Mouse (Mus musculus): Measurements from ENCODE around the gene Idh3g. TPM values are rescaled to one million over a fixed set of nuclear protein-coding genes. Genes with fewer than 3 reads are reported as not detected.
"Not testable (repeated sequence)": the region's sequence is repeated elsewhere in the genome, so short reads cannot be mapped to it uniquely, and the experiment has no call there.

Gene Idh3g
- total and polyA plus RNA-seq, 2 experiments from 2014 or later = 648 to 913 TPM

DNA sequence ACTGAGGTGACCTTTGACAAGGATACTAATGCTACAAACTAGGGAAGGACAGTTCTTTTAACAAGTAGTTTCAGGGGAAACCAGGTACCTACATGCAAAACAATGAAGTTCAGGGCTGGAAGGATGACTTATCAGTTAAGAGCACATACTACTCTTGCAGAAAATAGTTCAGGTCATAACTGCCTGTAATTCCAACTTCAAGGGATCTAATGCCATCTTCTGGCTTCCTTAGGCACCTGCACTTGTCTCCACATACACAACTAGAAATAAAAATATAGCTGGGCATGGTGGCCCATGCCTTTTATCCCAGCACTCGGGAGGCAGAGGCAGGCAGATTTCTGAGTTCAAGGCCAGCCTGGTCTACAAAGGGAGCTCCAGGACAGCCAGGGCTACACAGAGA lies 37.7 kb downstream of the Idh3g start:
- TF ChIP-seq EP300 (IDR thresholded peaks at IDR 0.05; ENCODE audit: low read depth) = no peak
- no peak for TF ChIP-seq CTCF (IDR thresholded peaks at IDR 0.05; ENCODE audit: low read depth)
- Histone ChIP-seq H3K9me3 (replicated peaks; ENCODE audit: control insufficient read depth, low read length) (no peaks in the 10 kb centered on the region), H3K27me3 (ENCODE audit: control insufficient read depth, insufficient read depth, low read length) (no peaks in the 10 kb centered on the region), H3K9ac (replicated peaks; ENCODE audit: low read depth, low read length) (no peak overlapping the region), H3K36me3 (replicated peaks; ENCODE audit: control insufficient read depth, insufficient read depth, low read length) (no peaks in the 10 kb centered on the region), H3K27ac (ENCODE audit: low read depth) (no peak overlapping the region), H3K4me1 (ENCODE audit: control insufficient read depth, insufficient read depth) (no peaks in the 10 kb centered on the region), H3K4me2 (ENCODE audit: low read depth, low read length) (no peak overlapping the region), H3K4me3 (ENCODE audit: low read depth, low read length) (no peak overlapping the region)
- DNase-seq (ENCODE audit: low spot score) = no peak
- WGBS = 88% methylated on average over 1 of the region's 1 CpGs
- ATAC-seq (ENCODE audit: insufficient read depth, low read depth) = no peak

DNA sequence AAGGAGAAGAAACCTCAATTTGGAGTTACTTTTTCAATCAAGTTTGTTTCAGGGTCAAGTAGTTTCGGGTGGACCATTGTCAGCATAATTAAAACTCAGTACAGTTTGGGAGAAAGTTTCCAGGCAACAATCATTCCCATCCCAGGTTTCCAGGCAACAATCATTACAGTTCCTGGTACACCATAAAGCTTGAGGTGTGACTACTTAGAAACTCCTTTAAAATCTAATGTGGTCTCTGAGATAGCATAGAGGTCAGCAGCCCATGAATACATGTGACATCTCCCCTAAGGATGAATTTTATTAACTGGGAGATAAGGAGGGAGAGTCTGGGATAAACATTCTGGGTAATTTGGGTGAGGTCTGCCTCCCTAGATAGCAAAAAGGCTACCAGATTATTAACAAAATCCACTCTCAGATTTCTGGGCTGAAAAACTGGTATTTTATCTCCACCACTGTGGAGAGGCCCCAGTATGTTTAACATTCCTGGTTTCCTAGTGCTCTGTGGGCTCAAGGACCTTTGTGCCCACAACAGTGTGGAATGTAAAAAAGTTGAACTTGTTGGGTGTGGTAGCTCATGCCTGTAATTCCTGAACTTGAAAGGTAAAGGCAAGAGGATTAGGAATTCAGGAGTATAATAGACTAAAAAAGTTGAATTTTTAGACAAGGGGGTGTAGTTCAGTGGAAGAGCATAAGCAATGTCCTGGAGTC lies 41.8 kb downstream of the Idh3g start:
- TF ChIP-seq EP300 (IDR thresholded peaks at IDR 0.05; ENCODE audit: low read depth) = no peak
- no peak for TF ChIP-seq CTCF (IDR thresholded peaks at IDR 0.05; ENCODE audit: low read depth)
- Histone ChIP-seq H3K36me3 (replicated peaks; ENCODE audit: control insufficient read depth, insufficient read depth, low read length) (no peaks in the 10 kb centered on the region), H3K4me2 (ENCODE audit: low read depth, low read length) (no peak overlapping the region), H3K4me3 (ENCODE audit: low read depth, low read length) (no peak overlapping the region), H3K4me1 (ENCODE audit: control insufficient read depth, insufficient read depth) (no peaks in the 10 kb centered on the region), H3K27ac (ENCODE audit: low read depth) (no peak overlapping the region), H3K9me3 (replicated peaks; ENCODE audit: control insufficient read depth, low read length) (no peaks in the 10 kb centered on the region), H3K9ac (replicated peaks; ENCODE audit: low read depth, low read length) (no peak overlapping the region), H3K27me3 (ENCODE audit: control insufficient read depth, insufficient read depth, low read length) (no peaks in the 10 kb centered on the region)
- 40% methylated on average over 1 of the region's 1 CpGs for WGBS
- DNase-seq (ENCODE audit: low spot score) (no peak), ATAC-seq (ENCODE audit: insufficient read depth, low read depth) (no peak)

DNA sequence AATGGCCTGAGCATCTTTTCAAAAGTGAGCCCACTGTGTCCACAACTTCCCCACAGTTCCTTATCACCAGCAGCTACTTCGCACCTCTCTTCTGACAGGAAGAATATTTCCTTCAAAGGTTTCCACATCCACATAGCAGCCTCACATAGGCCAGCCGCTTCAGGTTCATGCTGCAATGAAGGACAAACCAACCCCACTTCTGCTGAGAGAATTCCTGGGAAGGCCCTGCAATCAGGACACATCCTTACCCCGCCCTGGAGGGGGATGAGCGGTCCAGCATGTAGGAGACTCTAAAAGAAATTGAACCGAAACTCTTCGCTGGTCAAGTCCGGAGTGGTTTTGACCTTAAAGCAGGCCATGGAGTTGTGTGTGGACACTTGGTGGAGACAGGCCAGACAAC lies 46.9 kb downstream of the Idh3g start:
- H3K4me2 ChIP-seq (ENCODE audit: low read depth, low read length); DNase-seq (ENCODE audit: low spot score); H3K9me3 ChIP-seq (replicated peaks; ENCODE audit: control insufficient read depth, low read length); H3K9ac ChIP-seq (replicated peaks; ENCODE audit: low read depth, low read length); H3K4me1 ChIP-seq (ENCODE audit: control insufficient read depth, insufficient read depth); H3K36me3 ChIP-seq (replicated peaks; ENCODE audit: control insufficient read depth, insufficient read depth, low read length); H3K27ac ChIP-seq (ENCODE audit: low read depth); H3K4me3 ChIP-seq (ENCODE audit: low read depth, low read length); ATAC-seq (ENCODE audit: insufficient read depth, low read depth); H3K27me3 ChIP-seq (ENCODE audit: control insufficient read depth, insufficient read depth, low read length): not testable (repeated sequence)
- WGBS = 87% methylated on average over 7 of the region's 7 CpGs

DNA sequence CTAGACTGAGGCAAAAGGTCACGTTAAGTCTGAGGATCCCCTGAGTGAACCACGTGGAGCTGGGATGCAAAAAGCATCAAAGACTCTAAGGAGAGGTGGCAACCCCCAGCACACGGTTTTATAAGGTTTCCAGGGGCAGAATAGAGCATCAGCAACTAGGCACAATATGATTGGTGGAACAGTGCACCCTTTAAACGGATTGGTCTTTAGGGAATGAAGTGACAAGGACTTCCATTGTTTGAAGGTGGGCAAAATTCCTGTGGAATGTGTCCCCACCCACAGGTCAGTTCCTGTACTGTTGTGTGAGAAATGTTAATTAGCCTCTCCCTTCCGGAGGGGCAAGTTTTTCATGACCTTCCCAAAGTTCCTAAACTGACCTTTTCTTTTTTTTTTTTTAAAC lies 47.5 kb downstream of the Idh3g start:
- Histone ChIP-seq H3K9ac (replicated peaks; ENCODE audit: low read depth, low read length) (no peak overlapping the region), H3K4me2 (ENCODE audit: low read depth, low read length) (no peak overlapping the region), H3K4me3 (ENCODE audit: low read depth, low read length) (no peak overlapping the region), H3K9me3 (replicated peaks; ENCODE audit: control insufficient read depth, low read length) (no peaks in the 10 kb centered on the region), H3K4me1 (ENCODE audit: control insufficient read depth, insufficient read depth) (no peaks in the 10 kb centered on the region), H3K36me3 (replicated peaks; ENCODE audit: control insufficient read depth, insufficient read depth, low read length) (no peaks in the 10 kb centered on the region; the same call in none of the 2 replicates), H3K27me3 (ENCODE audit: control insufficient read depth, insufficient read depth, low read length) (no peaks in the 10 kb centered on the region), H3K27ac (ENCODE audit: low read depth) (no peak overlapping the region)
- ATAC-seq (ENCODE audit: insufficient read depth, low read depth) (no peak), DNase-seq (ENCODE audit: low spot score) (no peak)
- 58% methylated on average over 5 of the region's 5 CpGs for WGBS
- TF ChIP-seq EP300 (IDR thresholded peaks at IDR 0.05; ENCODE audit: low read depth) (no peak), CTCF (IDR thresholded peaks at IDR 0.05; ENCODE audit: low read depth) (no peak)

DNA sequence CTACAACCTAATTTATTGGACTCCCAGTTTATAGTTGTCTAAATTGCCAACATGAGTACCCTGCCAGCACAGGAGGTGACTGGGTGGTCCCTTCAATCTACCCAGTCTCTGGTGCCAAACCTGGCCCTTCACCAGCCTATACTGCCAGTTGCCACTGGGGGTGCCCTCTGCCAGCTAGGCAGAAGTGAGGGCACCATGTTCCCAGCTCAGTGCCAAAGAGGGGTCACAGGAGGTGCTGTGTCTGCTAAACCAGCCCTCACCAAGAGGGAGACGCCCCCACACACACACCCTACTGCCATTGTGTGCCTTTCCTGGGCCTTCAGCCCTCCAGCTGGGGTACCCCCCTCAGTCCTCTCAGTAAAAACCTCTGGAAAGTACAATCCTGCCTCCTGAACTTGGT lies 48.5 kb downstream of the Idh3g start:
- Histone ChIP-seq H3K4me1 (ENCODE audit: control insufficient read depth, insufficient read depth) (no peaks in the 10 kb centered on the region), H3K27ac (ENCODE audit: low read depth) (no peak overlapping the region), H3K4me2 (ENCODE audit: low read depth, low read length) (no peak overlapping the region), H3K27me3 (ENCODE audit: control insufficient read depth, insufficient read depth, low read length) (no peaks in the 10 kb centered on the region), H3K36me3 (replicated peaks; ENCODE audit: control insufficient read depth, insufficient read depth, low read length) (no peaks in the 10 kb centered on the region; the same call in none of the 2 replicates), H3K9me3 (replicated peaks; ENCODE audit: control insufficient read depth, low read length) (no peaks in the 10 kb centered on the region), H3K4me3 (ENCODE audit: low read depth, low read length) (no peak overlapping the region), H3K9ac (replicated peaks; ENCODE audit: low read depth, low read length) (no peak overlapping the region)
- ATAC-seq (ENCODE audit: insufficient read depth, low read depth) (no peak), DNase-seq (ENCODE audit: low spot score) (no peak)
- TF ChIP-seq EP300 (IDR thresholded peaks at IDR 0.05; ENCODE audit: low read depth) (no peak), CTCF (IDR thresholded peaks at IDR 0.05; ENCODE audit: low read depth) (no peak; the same call in 1 of the 2 replicates)
- 50% methylated on average over 1 of the region's 1 CpGs for WGBS

DNA sequence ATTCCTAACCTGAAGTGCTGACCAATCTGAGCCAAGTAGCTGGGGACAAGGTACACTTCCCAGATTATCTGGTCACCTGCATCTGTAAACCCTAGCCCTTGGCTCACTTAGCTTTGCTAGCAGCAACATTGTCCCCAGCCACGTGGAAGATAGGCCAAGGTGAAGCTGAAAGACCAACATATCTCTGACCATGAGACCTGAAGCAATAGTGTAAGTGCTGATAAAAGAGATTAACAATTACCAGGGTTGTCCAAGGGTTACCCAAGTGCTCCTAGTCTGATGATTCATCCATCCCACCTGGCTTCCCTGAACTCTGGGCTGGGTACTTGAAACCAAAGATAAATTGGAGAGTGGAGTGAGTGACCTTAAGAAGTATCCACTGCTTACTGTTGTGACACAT lies 55.8 kb downstream of the Idh3g start:
- ATAC-seq (ENCODE audit: insufficient read depth, low read depth) (no peak), DNase-seq (ENCODE audit: low spot score) (no peak)
- H3K9ac ChIP-seq (replicated peaks; ENCODE audit: low read depth, low read length) = no peak overlapping the region
- TF ChIP-seq EP300 (IDR thresholded peaks at IDR 0.05; ENCODE audit: low read depth) (no peak), CTCF (IDR thresholded peaks at IDR 0.05; ENCODE audit: low read depth) (no peak)
- no peaks in the 10 kb centered on the region for H3K27me3 ChIP-seq (ENCODE audit: control insufficient read depth, insufficient read depth, low read length)
- WGBS = 33% methylated on average over 1 of the region's 1 CpGs
- H3K4me2 ChIP-seq (ENCODE audit: low read depth, low read length) = no peak overlapping the region
- no peak overlapping the region for H3K27ac ChIP-seq (ENCODE audit: low read depth)
- H3K36me3 ChIP-seq (replicated peaks; ENCODE audit: control insufficient read depth, insufficient read depth, low read length) = peaks cover 7% of the 10 kb centered on the region
- H3K4me1 ChIP-seq (ENCODE audit: control insufficient read depth, insufficient read depth) = no peaks in the 10 kb centered on the region
- H3K9me3 ChIP-seq (replicated peaks; ENCODE audit: control insufficient read depth, low read length) = no peaks in the 10 kb centered on the region
- H3K4me3 ChIP-seq (ENCODE audit: low read depth, low read length) = no peak overlapping the region

Other genes with a start within 250 kb of the Idh3g start
- 0.39 and 2.2 TPM in 2 replicates for gene Dusp9, start 147.5 kb downstream of the Idh3g start, total RNA-seq (2014; rRNA removed; ENCODE audit: low replicate concordance)
- gene Dusp9, start 147.5 kb downstream of the Idh3g start, polyA plus RNA-seq (2015; fragmentation: Nextera tagmentation; extraction: Ambion mirVana) = 0.12 and 0.19 TPM in 2 replicates
- 2.7 and 14.8 TPM in 2 replicates for gene Pnck, start 126.8 kb downstream of the Idh3g start, total RNA-seq (2014; rRNA removed; ENCODE audit: low replicate concordance)
- gene Pnck, start 126.8 kb downstream of the Idh3g start, polyA plus RNA-seq (2015; fragmentation: Nextera tagmentation; extraction: Ambion mirVana) = 9.9 and 12.0 TPM in 2 replicates
- 99.7 and 138 TPM in 2 replicates for gene Slc6a8, start 113.7 kb downstream of the Idh3g start, total RNA-seq (2014; rRNA removed; ENCODE audit: low replicate concordance)
- 11.0 and 11.9 TPM in 2 replicates for gene Slc6a8, start 113.7 kb downstream of the Idh3g start, polyA plus RNA-seq (2015; fragmentation: Nextera tagmentation; extraction: Ambion mirVana)
- 65.5 and 65.7 TPM in 2 replicates for gene Bcap31, start 70.7 kb downstream of the Idh3g start, total RNA-seq (2014; rRNA removed; ENCODE audit: low replicate concordance)
- 148 and 159 TPM in 2 replicates for gene Bcap31, start 70.7 kb downstream of the Idh3g start, polyA plus RNA-seq (2015; fragmentation: Nextera tagmentation; extraction: Ambion mirVana)
- 22.0 and 27.4 TPM in 2 replicates for gene Abcd1, start 70.3 kb downstream of the Idh3g start, total RNA-seq (2014; rRNA removed; ENCODE audit: low replicate concordance)
- gene Abcd1, start 70.3 kb downstream of the Idh3g start, polyA plus RNA-seq (2015; fragmentation: Nextera tagmentation; extraction: Ambion mirVana) = 14.1 and 14.3 TPM in 2 replicates
- gene Plxnb3, start 29.8 kb downstream of the Idh3g start, total RNA-seq (2014; rRNA removed; ENCODE audit: low replicate concordance) = 0.31 and 3.4 TPM in 2 replicates
- gene Plxnb3, start 29.8 kb downstream of the Idh3g start, polyA plus RNA-seq (2015; fragmentation: Nextera tagmentation; extraction: Ambion mirVana) = 0.67 and 0.81 TPM in 2 replicates
- 82.0 and 94.2 TPM in 2 replicates for gene Srpk3, start 12.5 kb downstream of the Idh3g start, total RNA-seq (2014; rRNA removed; ENCODE audit: low replicate concordance)
- 70.5 and 73.1 TPM in 2 replicates for gene Srpk3, start 12.5 kb downstream of the Idh3g start, polyA plus RNA-seq (2015; fragmentation: Nextera tagmentation; extraction: Ambion mirVana)
- 122 and 146 TPM in 2 replicates for gene Ssr4, start 131 bp upstream of the Idh3g start, total RNA-seq (2014; rRNA removed; ENCODE audit: low replicate concordance)
- gene Ssr4, start 131 bp upstream of the Idh3g start, polyA plus RNA-seq (2015; fragmentation: Nextera tagmentation; extraction: Ambion mirVana) = 181 and 194 TPM in 2 replicates
- gene Pdzd4, start 38.1 kb upstream of the Idh3g start, total RNA-seq (2014; rRNA removed; ENCODE audit: low replicate concordance) = 2.0 and 2.6 TPM in 2 replicates
- gene Pdzd4, start 38.1 kb upstream of the Idh3g start, polyA plus RNA-seq (2015; fragmentation: Nextera tagmentation; extraction: Ambion mirVana) = 0.08 and 0.12 TPM in 2 replicates
- gene Avpr2, start 105.2 kb upstream of the Idh3g start, total RNA-seq (2014; rRNA removed; ENCODE audit: low replicate concordance) = not detected in 2 replicates
- gene Avpr2, start 105.2 kb upstream of the Idh3g start, polyA plus RNA-seq (2015; fragmentation: Nextera tagmentation; extraction: Ambion mirVana) = not detected in 2 replicates
- gene L1cam, start 109.2 kb upstream of the Idh3g start, total RNA-seq (2014; rRNA removed; ENCODE audit: low replicate concordance) = 0.42 and 0.50 TPM in 2 replicates
- gene L1cam, start 109.2 kb upstream of the Idh3g start, polyA plus RNA-seq (2015; fragmentation: Nextera tagmentation; extraction: Ambion mirVana) = 0.05 and 0.15 TPM in 2 replicates
- 0.23 and 6.5 TPM in 2 replicates for gene Arhgap4, start 135.0 kb upstream of the Idh3g start, total RNA-seq (2014; rRNA removed; ENCODE audit: low replicate concordance)
- 0.51 and 0.72 TPM in 2 replicates for gene Arhgap4, start 135.0 kb upstream of the Idh3g start, polyA plus RNA-seq (2015; fragmentation: Nextera tagmentation; extraction: Ambion mirVana)
- gene Naa10, start 135.0 kb upstream of the Idh3g start, total RNA-seq (2014; rRNA removed; ENCODE audit: low replicate concordance) = 62.5 and 95.3 TPM in 2 replicates
- 95.2 and 98.5 TPM in 2 replicates for gene Naa10, start 135.0 kb upstream of the Idh3g start, polyA plus RNA-seq (2015; fragmentation: Nextera tagmentation; extraction: Ambion mirVana)
- gene Renbp, start 144.0 kb upstream of the Idh3g start, total RNA-seq (2014; rRNA removed; ENCODE audit: low replicate concordance) = 16.5 and 43.5 TPM in 2 replicates
- gene Renbp, start 144.0 kb upstream of the Idh3g start, polyA plus RNA-seq (2015; fragmentation: Nextera tagmentation; extraction: Ambion mirVana) = 35.9 and 38.8 TPM in 2 replicates
- gene Hcfc1, start 179.5 kb upstream of the Idh3g start, total RNA-seq (2014; rRNA removed; ENCODE audit: low replicate concordance) = 70.4 and 81.6 TPM in 2 replicates
- gene Hcfc1, start 179.5 kb upstream of the Idh3g start, polyA plus RNA-seq (2015; fragmentation: Nextera tagmentation; extraction: Ambion mirVana) = 13.2 and 17.6 TPM in 2 replicates
- gene Irak1, start 237.0 kb upstream of the Idh3g start, total RNA-seq (2014; rRNA removed; ENCODE audit: low replicate concordance) = 46.9 and 94.8 TPM in 2 replicates
- 31.7 and 35.3 TPM in 2 replicates for gene Irak1, start 237.0 kb upstream of the Idh3g start, polyA plus RNA-seq (2015; fragmentation: Nextera tagmentation; extraction: Ambion mirVana)